Mouse (Mus musculus) forebrain, embryonic 11.5 days (tissue): Measurements from ENCODE around the gene Cntn3. TPM values are rescaled to one million over a fixed set of nuclear protein-coding genes. Genes with fewer than 3 reads are reported as not detected.

Experiments used
- ATAC-seq: fragments of 200-750 bp; cut with Nextera tagmentation; replicated peaks from 2 replicates; pipeline ENCODE4 v1.8.0; 2017; ENCODE audit warnings: moderate TSS enrichment; ENCODE audit not compliant: low FRiP score
- DNase-seq: peaks from one replicate; pipeline ENCODE4 v3.0.0-alpha.2; 2017; ENCODE audit warnings: low spot score
- H3K27ac ChIP-seq: fragments of 300-500 bp; sonication (generic); 2 replicates; pipeline ENCODE4 v1.5.1; 2014; ENCODE audit warnings: low read depth, low read length
- H3K27me3 ChIP-seq: fragments of 300-500 bp; sonication (generic); 2 replicates; pipeline ENCODE4 v1.6.1; 2014; ENCODE audit warnings: mild to moderate bottlenecking, low read length, mixed read lengths; ENCODE audit not compliant: control insufficient read depth, insufficient read depth
- H3K36me3 ChIP-seq: fragments of 300-500 bp; sonication (generic); 2 replicates; pipeline ENCODE4 v1.6.1; 2014; ENCODE audit warnings: mild to moderate bottlenecking, low read length, moderate library complexity, mixed read lengths; ENCODE audit not compliant: control insufficient read depth, insufficient read depth
- H3K4me1 ChIP-seq: fragments of 300-500 bp; sonication (generic); replicated peaks from 2 replicates; pipeline ENCODE4 v1.6.1; 2014; ENCODE audit warnings: low read length, mixed read lengths; ENCODE audit not compliant: control insufficient read depth, insufficient read depth
- H3K4me2 ChIP-seq: fragments of 300-500 bp; sonication (generic); 2 replicates; pipeline ENCODE4 v1.6.1; 2014; ENCODE audit warnings: low read depth, mild to moderate bottlenecking, low read length, moderate library complexity, mixed read lengths; ENCODE audit not compliant: severe bottlenecking
- H3K4me3 ChIP-seq: fragments of 300-500 bp; sonication (generic); 2 replicates; pipeline ENCODE4 v1.5.1; 2014; ENCODE audit warnings: low read depth, low read length
- H3K9ac ChIP-seq: fragments of 300-500 bp; sonication (generic); 2 replicates; pipeline ENCODE4 v1.6.1; 2014; ENCODE audit warnings: low read length
- H3K9me3 ChIP-seq: fragments of 300-500 bp; sonication (generic); 2 replicates; pipeline ENCODE4 v1.6.1; 2016; ENCODE audit warnings: low read length, mixed read lengths; ENCODE audit not compliant: control insufficient read depth
- WGBS: fragments of 180-500 bp; shearing (Covaris S2); extraction: QIAGEN DNeasy Blood & Tissue Kit; methylation state at CpG from one replicate; pipeline ENCODE4 v1.1.7; 2014; 5-methylcytosine and 5-hydroxymethylcytosine counted together
- polyA plus RNA-seq: library from polyadenylated mRNA; unstranded; fragments of >200 nt; fragmentation: Nextera tagmentation; extraction: Ambion mirVana; gene quantifications from 2 replicates; pipeline ENCODE4 v1.2.1, GENCODE M21; 2014

Gene Cntn3
- polyA plus RNA-seq, 1 experiment from 2014 or later: 0.77 TPM

- H3K9me3 ChIP-seq: no peaks in the 10 kb centered on the region
- under 1% methylated on average over 61 of the region's 63 CpGs for WGBS
- H3K4me2 ChIP-seq: peak overlapping the region; percentile 67
- peak overlapping the region; percentile 48 for H3K4me3 ChIP-seq
- 0 out of 2 replicates have a peak, but pooled peaks cover 3% of the 10 kb centered on the region for H3K4me1 ChIP-seq
- H3K27ac ChIP-seq: no peak overlapping the region
- no peaks in the 10 kb centered on the region for H3K36me3 ChIP-seq
- H3K9ac ChIP-seq: peak overlapping the region; percentile 55
- peak; percentile 97 for ATAC-seq
- H3K27me3 ChIP-seq: peaks cover 3% of the 10 kb centered on the region; the same call in 1 of the 2 replicates
- DNase-seq: peak; percentile 89
Observed at GRCm38 (mm10) chr6:102564011-102564731, 8.7 kb downstream of the Cntn3 start.

- H3K4me3 ChIP-seq: peak overlapping the region; percentile 48
- WGBS: 4% methylated on average over 7 of the region's 7 CpGs
- H3K9me3 ChIP-seq: no peaks in the 10 kb centered on the region
- 0 out of 2 replicates have a peak, but pooled peaks cover 3% of the 10 kb centered on the region for H3K4me1 ChIP-seq
- no peak overlapping the region for H3K27ac ChIP-seq
- ATAC-seq (no peak), DNase-seq (no peak)
- H3K36me3 ChIP-seq: no peaks in the 10 kb centered on the region
- no peak overlapping the region; the same call in 1 of the 2 replicates for H3K9ac ChIP-seq
- peaks cover 3% of the 10 kb centered on the region; the same call in 1 of the 2 replicates for H3K27me3 ChIP-seq
- peak overlapping the region; percentile 67 for H3K4me2 ChIP-seq
Observed at GRCm38 (mm10) chr6:102563431-102563830, 9.5 kb downstream of the Cntn3 start.

- H3K4me1 ChIP-seq: no peaks in the 10 kb centered on the region
- no peak overlapping the region for H3K9ac ChIP-seq
- 83% methylated on average over 3 of the region's 3 CpGs for WGBS
- H3K9me3 ChIP-seq: no peaks in the 10 kb centered on the region
- no peak overlapping the region for H3K4me2 ChIP-seq
- H3K4me3 ChIP-seq: no peak overlapping the region
- DNase-seq (no peak), ATAC-seq (no peak)
- no peak overlapping the region for H3K27ac ChIP-seq
- H3K27me3 ChIP-seq: no peaks in the 10 kb centered on the region; the same call in 1 of the 2 replicates
- H3K36me3 ChIP-seq: no peaks in the 10 kb centered on the region
Observed at GRCm38 (mm10) chr6:102557521-102557920, 15.4 kb downstream of the Cntn3 start.

- H3K36me3 ChIP-seq: no peaks in the 10 kb centered on the region
- WGBS: 79% methylated on average over 3 of the region's 3 CpGs
- DNase-seq: no peak
- H3K27me3 ChIP-seq: no peaks in the 10 kb centered on the region
- H3K27ac ChIP-seq: no peak overlapping the region
- no peak overlapping the region for H3K4me2 ChIP-seq
- ATAC-seq: no peak
- no peaks in the 10 kb centered on the region for H3K4me1 ChIP-seq
- no peak overlapping the region for H3K4me3 ChIP-seq
- no peak overlapping the region for H3K9ac ChIP-seq
- H3K9me3 ChIP-seq: no peaks in the 10 kb centered on the region
Observed at GRCm38 (mm10) chr6:102556497-102556896, 16.4 kb downstream of the Cntn3 start.

- H3K36me3 ChIP-seq: no peaks in the 10 kb centered on the region
- no peaks in the 10 kb centered on the region for H3K9me3 ChIP-seq
- no peak overlapping the region for H3K4me3 ChIP-seq
- H3K27ac ChIP-seq: no peak overlapping the region
- H3K9ac ChIP-seq: no peak overlapping the region
- no peak for ATAC-seq
- H3K27me3 ChIP-seq: no peaks in the 10 kb centered on the region
- 90% methylated on average over 4 of the region's 4 CpGs for WGBS
- no peaks in the 10 kb centered on the region for H3K4me1 ChIP-seq
- no peak overlapping the region for H3K4me2 ChIP-seq
- no peak for DNase-seq
Observed at GRCm38 (mm10) chr6:102555814-102556437, 17.0 kb downstream of the Cntn3 start.

GRCm38 (mm10) chr6:102555067-102555657, 17.7 kb downstream of the Cntn3 start:
- WGBS: 84% methylated on average over 3 of the region's 3 CpGs
- ATAC-seq (no peak), DNase-seq (no peak)
- no peaks in the 10 kb centered on the region for H3K27me3 ChIP-seq
- H3K27ac ChIP-seq: no peak overlapping the region
- no peak overlapping the region for H3K4me2 ChIP-seq
- no peak overlapping the region for H3K4me3 ChIP-seq
- no peak overlapping the region for H3K9ac ChIP-seq
- H3K4me1 ChIP-seq: no peaks in the 10 kb centered on the region
- no peaks in the 10 kb centered on the region for H3K9me3 ChIP-seq
- H3K36me3 ChIP-seq: no peaks in the 10 kb centered on the region

- no peaks in the 10 kb centered on the region for H3K9me3 ChIP-seq
- no peak for DNase-seq
- H3K27me3 ChIP-seq: no peaks in the 10 kb centered on the region
- H3K27ac ChIP-seq: no peak overlapping the region
- H3K36me3 ChIP-seq: no peaks in the 10 kb centered on the region
- ATAC-seq: no peak
- H3K4me1 ChIP-seq: no peaks in the 10 kb centered on the region; the same call in 1 of the 2 replicates
- H3K4me2 ChIP-seq: no peak overlapping the region
- H3K9ac ChIP-seq: no peak overlapping the region
- WGBS: 86% methylated on average over 7 of the region's 7 CpGs
- H3K4me3 ChIP-seq: no peak overlapping the region
Observed at GRCm38 (mm10) chr6:102541633-102542412, 31.1 kb downstream of the Cntn3 start.

- Histone ChIP-seq H3K4me1 (no peaks in the 10 kb centered on the region), H3K9me3 (no peaks in the 10 kb centered on the region), H3K27ac (no peak overlapping the region), H3K4me2 (no peak overlapping the region), H3K27me3 (no peaks in the 10 kb centered on the region), H3K36me3 (no peaks in the 10 kb centered on the region), H3K4me3 (no peak overlapping the region), H3K9ac (no peak overlapping the region)
- DNase-seq (no peak), ATAC-seq (no peak)
- 86% methylated on average over 4 of the region's 4 CpGs for WGBS
Observed at GRCm38 (mm10) chr6:102535599-102535998, 37.3 kb downstream of the Cntn3 start.
